Mouse (Mus musculus) naive thymus-derived CD4-positive, alpha-beta T cell, adult 2 months (primary cell): ENCODE measurements at regions not wholly inside any gene's neighbourhood (a gene's known extent, or its start where the extent isn't known, plus 50 kb on each side); places are given as distances from the start of the nearest gene placed in this dataset.

Experiments used
- DNase-seq: peaks from one replicate; pipeline ENCODE4 v3.0.0-alpha.2; 2011; ENCODE audit warnings: low read depth

GRCm38 (mm10) chr1:43633246-43633645 lies 97.2 kb upstream of the 1500015O10Rik start:
- no peak for DNase-seq

- peak; percentile 70 for DNase-seq
Measured at GRCm38 (mm10) chr1:43635718-43636117, 94.7 kb upstream of the 1500015O10Rik start.

DNA sequence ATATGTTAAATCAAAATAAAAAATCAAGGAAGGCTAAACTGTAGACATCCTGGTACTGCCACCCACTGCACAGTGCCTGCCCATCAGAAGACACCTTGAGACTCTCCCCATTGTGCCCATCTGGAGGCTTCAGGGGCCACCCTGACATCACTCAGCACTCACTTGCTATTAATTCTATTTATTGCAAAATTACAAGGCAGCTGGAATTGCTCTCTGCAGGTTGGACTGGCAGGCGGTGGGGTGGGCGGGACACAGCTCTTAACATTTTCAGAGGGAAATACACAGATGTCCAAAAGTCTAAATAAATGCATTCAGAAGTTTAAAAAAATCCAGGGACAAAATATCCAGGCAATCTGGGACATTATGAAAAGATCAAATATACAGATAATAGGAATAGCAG lies 92.4 kb upstream of the 1500015O10Rik start:
- no peak for DNase-seq

DNA sequence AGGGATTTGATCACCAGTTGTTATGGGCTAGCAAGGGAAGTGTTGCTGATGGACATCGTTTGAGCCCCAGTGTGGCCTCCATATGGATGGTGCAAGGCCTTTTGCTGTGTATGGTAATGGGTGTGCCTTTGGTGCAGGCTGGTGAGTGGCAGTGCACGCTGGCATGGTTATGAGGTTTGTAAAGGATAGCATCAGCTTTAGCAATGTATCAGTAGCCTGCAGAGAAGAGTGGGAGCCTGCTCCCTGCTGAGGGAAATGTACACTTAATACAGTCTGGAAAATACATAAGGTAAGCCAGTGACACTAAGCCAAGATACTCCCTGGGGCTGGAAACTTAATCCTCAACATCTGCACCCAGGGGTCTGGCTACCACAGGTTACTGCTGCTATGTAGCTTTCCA lies 58.4 kb upstream of the 1500015O10Rik start:
- no peak for DNase-seq
